Mouse (Mus musculus): Measurements from ENCODE around the gene Usp10.
A peak's percentile ranks its signal among the peaks of the same experiment; 100 is the strongest.

Usp10 gene

GRCm38 (mm10) chr8:119909944-119910546, at the start of gene Usp10:
Gene Usp10, plus strand, starts transcription at chr8:119910360.
- DNase-seq: no peak

DNA sequence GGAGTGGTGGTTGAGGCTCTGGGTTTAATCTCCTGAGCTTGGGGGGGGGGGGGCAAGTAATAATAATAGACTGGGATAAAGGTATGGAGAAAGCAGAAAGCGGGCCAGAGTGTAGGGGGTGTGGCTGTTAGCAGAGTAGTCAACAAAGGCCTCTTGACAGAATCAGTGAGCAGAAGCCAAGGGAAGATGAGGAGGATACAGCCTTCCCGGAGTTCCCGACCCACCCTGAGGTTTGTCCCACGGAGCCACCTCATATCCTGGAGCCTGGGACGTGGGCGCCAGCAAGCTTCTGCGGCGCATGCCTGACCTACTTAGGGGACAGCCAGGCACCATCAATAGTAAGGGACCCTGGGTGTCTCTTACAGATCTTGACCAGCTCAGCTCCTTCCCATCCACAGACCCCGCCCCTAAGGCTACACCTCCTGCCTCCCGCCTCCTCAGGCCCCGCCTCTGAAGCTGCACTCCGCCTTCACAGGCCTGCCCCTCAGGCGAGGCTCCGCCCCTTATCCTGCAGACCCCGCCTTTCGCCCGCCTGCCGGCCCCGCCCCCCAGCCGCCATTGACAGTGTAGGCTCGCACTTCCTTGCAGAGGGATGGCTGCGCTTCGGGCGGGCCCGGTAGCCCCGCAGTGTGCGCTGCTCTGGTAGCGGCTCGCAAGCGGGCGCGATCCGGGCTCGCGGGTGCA, 48.3 kb upstream of the Usp10 start, which contains the start of gene Klhl36:
Klhl36 (plus strand) TSS at position 561 of the 684 bp plus-strand sequence.
- DNase-seq: peak; percentile 99

- no peak for DNase-seq
Measured at GRCm38 (mm10) chr8:119862390-119862734, 47.8 kb upstream of the Usp10 start.

- DNase-seq: no peak
Measured at GRCm38 (mm10) chr8:119862749-119863148, 47.4 kb upstream of the Usp10 start.

- no peak for DNase-seq
Measured at GRCm38 (mm10) chr8:119869616-119870015, 40.5 kb upstream of the Usp10 start.

DNA sequence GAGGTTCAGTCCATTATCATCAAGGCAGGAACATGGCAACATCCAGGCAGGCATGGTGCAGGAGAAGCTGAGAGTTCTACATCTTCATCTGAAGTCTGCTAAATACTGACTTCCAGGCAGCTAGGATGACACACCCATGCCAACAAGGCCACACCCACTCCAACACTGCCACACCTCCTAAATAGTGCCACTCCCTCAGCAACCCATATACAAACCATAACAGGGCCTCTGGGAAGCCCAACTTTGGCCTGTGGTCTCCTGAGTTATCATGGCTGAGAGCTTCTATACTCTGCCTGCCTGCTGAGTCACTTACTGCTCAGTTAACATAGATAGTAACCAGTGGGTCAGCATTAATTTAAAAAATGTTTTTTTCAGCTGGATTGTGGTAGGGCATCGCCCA, 37.0 kb upstream of the Usp10 start:
- DNase-seq: no peak

GRCm38 (mm10) chr8:119881301-119881700, 28.9 kb upstream of the Usp10 start:
- DNase-seq: no peak

- DNase-seq: no peak
Measured at GRCm38 (mm10) chr8:119881917-119882316, 28.2 kb upstream of the Usp10 start.

DNA sequence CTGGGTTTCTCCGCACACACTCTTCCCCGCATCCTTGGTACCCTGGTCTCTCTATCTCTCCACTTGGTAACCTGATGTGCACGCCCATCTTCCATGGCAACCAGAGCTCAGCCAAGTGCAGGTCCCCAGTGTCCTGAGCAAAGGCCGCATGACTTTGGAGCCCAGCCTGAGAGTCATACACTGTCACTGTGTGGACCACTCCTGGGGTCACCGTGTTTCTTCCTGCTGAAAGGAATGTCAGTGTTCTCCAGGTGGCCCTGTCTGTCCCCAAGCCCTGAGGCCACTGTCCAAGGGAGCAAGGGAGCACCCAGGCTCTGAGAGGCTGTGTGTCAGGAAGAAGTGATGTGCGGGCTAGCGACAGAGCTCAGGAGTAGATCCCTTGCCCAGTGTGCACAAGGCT, 26.9 kb upstream of the Usp10 start:
- DNase-seq: no peak

GRCm38 (mm10) chr8:119885612-119886011, 24.5 kb upstream of the Usp10 start:
- peak; percentile 59 for DNase-seq

DNA sequence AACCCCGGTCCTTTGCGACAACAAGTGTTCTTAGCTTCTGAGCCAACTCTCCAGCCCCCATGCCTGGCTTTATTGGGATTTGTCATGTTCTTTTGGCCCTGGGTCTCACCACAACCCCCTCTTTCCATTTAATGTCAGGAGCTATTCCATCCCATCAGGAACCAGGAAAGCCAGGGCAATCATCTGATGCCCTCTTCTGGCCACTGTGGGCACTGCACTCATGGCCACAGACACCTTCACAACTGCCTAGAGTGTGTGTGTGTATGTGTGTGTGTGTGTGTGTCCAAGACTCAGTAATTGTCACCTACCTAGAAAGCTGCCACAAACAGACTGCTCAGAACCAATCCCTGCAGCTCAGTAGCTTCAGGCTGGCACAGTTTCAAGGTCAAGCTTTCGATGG, 23.0 kb upstream of the Usp10 start:
- DNase-seq: peak; percentile 46

GRCm38 (mm10) chr8:119888012-119888411, 22.1 kb upstream of the Usp10 start:
- DNase-seq: no peak

GRCm38 (mm10) chr8:119897069-119897468, 13.1 kb upstream of the Usp10 start:
- no peak for DNase-seq

DNA sequence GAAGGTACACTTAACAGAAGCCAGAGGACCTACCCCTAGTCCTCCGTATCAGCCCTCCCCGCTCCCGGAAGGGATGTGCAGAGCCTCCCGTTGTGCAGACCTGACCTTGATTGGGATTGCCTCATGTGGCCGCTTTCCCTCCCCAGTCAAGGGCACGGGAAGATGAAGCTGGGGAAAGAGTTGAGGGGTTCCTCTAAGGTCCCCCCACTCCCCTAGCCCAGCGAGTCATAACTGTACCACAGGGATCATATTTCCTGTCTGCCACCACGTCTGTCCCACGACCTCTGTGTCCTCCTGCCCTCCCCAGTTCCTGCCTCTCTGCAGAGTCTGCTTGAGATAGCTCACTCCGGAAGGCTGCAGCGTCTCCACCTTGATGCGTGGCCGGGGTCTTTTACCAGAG, 12.2 kb upstream of the Usp10 start:
- DNase-seq: no peak

DNA sequence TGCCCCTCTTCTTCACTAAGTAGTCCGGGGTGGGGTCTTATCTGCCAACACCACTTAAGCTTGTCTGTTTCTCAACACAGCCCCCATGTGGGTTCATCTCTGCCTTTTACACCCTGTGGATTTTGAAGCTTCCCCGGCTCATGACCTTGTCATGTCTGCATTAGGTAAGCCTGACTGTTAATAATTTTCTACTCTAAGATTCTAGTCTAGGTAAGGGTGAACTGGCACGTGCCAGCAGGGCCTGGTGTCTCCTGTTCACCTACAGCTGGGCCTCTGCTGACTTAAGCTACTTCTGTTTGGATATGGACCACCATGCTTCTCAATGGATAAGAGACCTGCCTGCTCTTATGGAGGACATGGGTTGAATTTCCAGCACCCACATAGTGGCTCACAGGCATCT, 8.8 kb upstream of the Usp10 start:
- DNase-seq: no peak

- no peak for DNase-seq
Measured at GRCm38 (mm10) chr8:119901952-119902351, 8.2 kb upstream of the Usp10 start.

DNA sequence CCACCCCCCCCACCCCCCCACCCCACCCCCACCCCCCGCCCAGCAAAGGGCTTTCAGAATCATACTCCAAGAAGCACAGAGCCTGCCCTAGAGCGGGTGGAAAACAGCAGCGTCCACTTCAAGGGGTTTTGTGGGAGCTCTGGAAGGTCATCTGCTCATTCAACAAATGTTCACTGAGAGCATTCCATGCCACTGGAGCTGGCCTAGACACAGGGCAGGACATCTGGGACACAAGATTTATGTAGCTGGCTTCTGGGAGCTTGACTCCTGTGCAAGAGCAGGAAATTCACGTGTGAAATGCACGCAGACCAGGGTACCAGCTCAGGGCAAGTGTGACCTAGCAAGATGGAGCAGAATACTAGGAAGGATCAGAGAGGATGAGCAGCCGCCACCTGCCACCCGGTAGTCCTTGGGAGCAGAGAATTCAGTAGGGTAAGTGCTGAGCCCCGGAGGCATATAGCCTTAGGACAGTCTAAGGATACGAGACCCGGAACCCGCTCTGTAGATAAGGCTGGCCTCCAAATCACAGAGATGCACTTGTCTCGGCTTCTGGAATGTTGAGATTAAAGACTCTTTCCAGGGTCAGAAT, 5.7 kb upstream of the Usp10 start:
- DNase-seq: no peak

DNA sequence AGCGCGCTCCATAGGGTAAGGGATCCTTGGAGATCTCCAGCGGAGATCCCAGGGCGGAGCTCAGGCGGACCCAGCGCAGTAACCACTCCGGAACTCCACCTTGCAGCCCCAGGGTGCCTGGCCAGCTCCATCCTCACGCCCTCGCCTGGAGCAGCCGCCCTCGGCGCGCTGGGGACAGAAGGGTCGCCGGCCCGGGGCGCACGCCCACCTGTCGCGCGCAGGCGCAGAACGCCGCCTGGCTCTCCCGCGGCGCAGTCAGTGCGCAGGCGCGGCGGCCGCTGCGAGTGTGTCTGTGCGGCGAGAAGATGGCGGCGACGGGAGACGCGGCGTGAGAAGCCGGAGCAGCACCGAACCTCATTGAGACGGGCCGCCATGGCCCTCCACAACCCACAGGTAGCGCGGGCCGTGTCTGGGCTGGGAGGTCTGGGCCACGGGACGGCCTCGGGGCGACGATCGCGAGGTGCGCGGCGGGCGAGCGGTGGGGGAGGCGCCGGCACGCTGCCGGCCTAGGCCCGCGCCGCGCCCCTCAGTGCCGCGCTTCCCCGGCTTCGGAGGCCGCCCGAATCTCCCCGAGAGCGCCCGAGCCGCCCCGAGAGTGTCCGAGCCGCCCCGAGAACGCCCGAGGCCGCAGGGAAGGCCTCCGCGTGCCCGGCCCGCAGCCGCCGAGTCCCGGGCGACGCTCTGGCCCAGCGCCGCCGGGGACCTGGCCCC, 542 bp downstream of the Usp10 start, which contains the start of gene Gm20388:
Gm20388 (plus strand) TSS at position 295 of the 711 bp plus-strand sequence.
- peak; percentile 94 for DNase-seq

DNA sequence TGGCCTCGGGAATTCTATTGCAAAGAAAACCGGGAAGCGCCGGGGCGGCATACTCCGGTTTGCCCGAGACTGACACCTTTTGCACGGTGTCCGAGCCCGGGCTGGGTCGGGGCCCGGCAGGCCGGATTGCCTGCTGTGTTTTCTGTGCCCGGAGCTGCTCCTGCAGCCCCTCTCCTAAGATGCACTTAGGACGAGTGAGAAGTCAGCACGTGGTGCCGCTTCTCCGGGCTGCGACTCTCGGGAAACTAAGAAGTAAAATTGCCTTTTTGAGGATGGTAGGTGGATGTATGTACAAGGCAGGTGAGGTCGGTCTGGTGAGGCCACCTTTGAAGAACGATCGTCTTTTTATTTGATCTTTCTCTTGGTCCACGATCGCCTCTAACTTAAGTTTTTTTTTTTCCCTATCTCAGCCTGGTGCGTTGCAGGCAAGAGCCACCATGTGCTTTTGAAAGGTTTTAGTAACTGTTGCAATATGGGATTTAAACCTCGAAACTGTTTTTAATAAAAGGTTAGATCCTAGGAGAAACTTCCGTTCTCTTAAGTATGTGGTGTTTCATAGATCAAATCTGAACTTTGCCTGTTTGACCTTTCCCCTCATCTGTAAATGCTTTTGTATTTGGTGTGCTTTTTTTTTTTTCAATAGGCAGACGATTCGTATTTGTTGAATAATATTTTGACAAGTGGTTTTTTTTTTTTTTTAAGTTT, 1.2 kb downstream of the Usp10 start:
- DNase-seq: no peak

DNA sequence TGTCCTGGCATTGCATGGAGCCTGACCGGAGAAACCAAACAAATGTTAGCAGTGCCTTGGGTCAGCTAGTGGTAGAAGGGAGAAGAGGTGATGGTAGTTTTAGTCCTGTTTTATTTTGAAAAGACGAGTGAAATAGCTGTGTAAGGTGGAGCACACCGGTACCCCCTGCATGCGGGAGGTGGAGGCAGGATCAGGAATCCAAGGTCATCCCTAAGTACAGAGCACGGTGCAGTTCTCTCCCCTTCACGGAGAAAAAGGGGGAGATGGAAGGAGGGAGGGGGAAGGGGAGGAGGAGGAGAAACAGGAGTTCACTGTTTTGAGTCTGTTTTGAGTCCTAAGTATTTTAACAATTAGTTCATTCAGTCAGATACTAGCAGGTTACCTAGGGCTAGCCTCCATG, 2.5 kb downstream of the Usp10 start:
- DNase-seq: no peak

GRCm38 (mm10) chr8:119913181-119913580, 3.0 kb downstream of the Usp10 start:
- DNase-seq: peak; percentile 27

- DNase-seq: no peak
Measured at GRCm38 (mm10) chr8:119914161-119914560, 4.0 kb downstream of the Usp10 start.

GRCm38 (mm10) chr8:119915298-119915697, 5.1 kb downstream of the Usp10 start:
- no peak for DNase-seq

Data from lung, postnatal 10 days (tissue).